Mouse (Mus musculus) midbrain, embryonic 14.5 days (tissue): ENCODE data around the gene Rnf8. TPM values are rescaled to one million over a fixed set of nuclear protein-coding genes. Genes with fewer than 3 reads are reported as not detected.

Experiments
- ATAC-seq: fragments of 200-750 bp; cut with Nextera tagmentation; 2 replicates; pipeline ENCODE4 v1.8.0; 2017; ENCODE audit warnings: moderate number of reproducible peaks, moderate library complexity; ENCODE audit not compliant: low FRiP score, low TSS enrichment
- DNase-seq: peaks from one replicate; pipeline ENCODE4 v3.0.0-alpha.2; 2015
- H3K27ac ChIP-seq: fragments of 300-500 bp; sonication (generic); replicated peaks from 2 replicates; pipeline ENCODE4 v1.5.1; 2014; ENCODE audit warnings: mild to moderate bottlenecking, low read depth, low read length, moderate library complexity
- H3K27me3 ChIP-seq: fragments of 300-500 bp; sonication (generic); 2 replicates; pipeline ENCODE4 v1.6.1; 2014; ENCODE audit warnings: low read length, control low read depth, mixed read lengths; ENCODE audit not compliant: control insufficient read depth, insufficient read depth
- H3K36me3 ChIP-seq: fragments of 300-500 bp; sonication (generic); 2 replicates; pipeline ENCODE4 v1.6.1; 2014; ENCODE audit warnings: low read length, control low read depth; ENCODE audit not compliant: control insufficient read depth, insufficient read depth
- H3K4me1 ChIP-seq: fragments of 300-500 bp; sonication (generic); 2 replicates; pipeline ENCODE4 v1.6.1; 2014; ENCODE audit warnings: mild to moderate bottlenecking, antibody characterized with exemption, low read length, control low read depth; ENCODE audit not compliant: control insufficient read depth, insufficient read depth
- H3K4me2 ChIP-seq: fragments of 300-500 bp; sonication (generic); 2 replicates; pipeline ENCODE4 v1.6.1; 2014; ENCODE audit warnings: mild to moderate bottlenecking, low read length, moderate library complexity
- H3K4me3 ChIP-seq: fragments of 300-500 bp; sonication (generic); replicated peaks from 2 replicates; pipeline ENCODE4 v1.5.1; 2014; ENCODE audit warnings: low read depth, low read length
- H3K9ac ChIP-seq: fragments of 300-500 bp; sonication (generic); replicated peaks from 2 replicates; pipeline ENCODE4 v1.6.1; 2014; ENCODE audit warnings: mild to moderate bottlenecking, low read length, moderate library complexity
- H3K9me3 ChIP-seq: fragments of 300-500 bp; sonication (generic); 2 replicates; pipeline ENCODE4 v1.6.1; 2016; ENCODE audit warnings: low read length, control low read depth, mixed read lengths; ENCODE audit not compliant: control insufficient read depth
- WGBS: fragments of 180-500 bp; shearing (Covaris S2); extraction: QIAGEN DNeasy Blood & Tissue Kit; methylation state at CpG from one replicate; pipeline ENCODE4 v1.1.7; 2014; 5-methylcytosine and 5-hydroxymethylcytosine counted together
- polyA plus RNA-seq: library from polyadenylated mRNA; unstranded; fragments of >200 nt; fragmentation: Nextera tagmentation; extraction: Ambion mirVana; gene quantifications from 2 replicates; pipeline ENCODE4 v1.2.1, GENCODE M21; 2014

The Rnf8 gene
- polyA plus RNA-seq, 1 experiment from 2014 or later, result 86.8 TPM

DNA sequence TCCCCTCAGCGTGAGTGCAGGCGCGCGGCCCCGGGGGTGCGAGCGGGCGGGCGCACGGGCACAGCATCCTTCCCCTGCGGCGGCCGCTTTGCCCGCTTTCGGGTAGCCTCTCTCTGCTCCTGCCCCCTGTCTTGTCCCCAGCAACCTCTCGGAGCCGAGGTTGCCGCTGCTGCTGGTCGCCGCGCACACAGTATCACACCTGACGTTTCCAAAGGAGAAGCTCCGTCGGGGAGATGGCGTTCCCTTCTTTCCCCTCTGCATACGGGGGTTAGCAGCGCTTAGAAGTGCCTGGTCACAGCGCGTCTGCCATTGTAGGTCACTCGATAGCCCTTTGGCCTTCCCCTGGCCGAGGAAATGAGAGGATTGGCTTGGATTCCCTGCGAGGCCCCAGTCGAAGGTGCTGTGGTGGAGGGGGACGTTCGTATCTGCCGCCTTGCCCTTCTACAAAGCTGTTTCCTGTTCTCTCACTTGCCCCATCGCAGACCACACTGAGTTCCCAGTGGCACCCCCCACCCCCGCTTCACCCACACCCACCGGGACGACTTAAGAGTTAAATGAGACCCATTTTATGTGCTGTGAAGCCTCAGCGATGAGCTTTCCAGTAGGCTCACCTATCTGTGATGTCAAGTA is 46.3 kb downstream of the Rnf8 start:
- Histone ChIP-seq H3K9ac (peak overlapping the region; percentile 94), H3K9me3 (no peaks in the 10 kb centered on the region), H3K27me3 (no peaks in the 10 kb centered on the region), H3K36me3 (peaks cover 25% of the 10 kb centered on the region; the same call in 1 of the 2 replicates), H3K4me2 (peak overlapping the region; percentile 83), H3K4me3 (peak overlapping the region; percentile 87), H3K4me1 (0 out of 2 replicates have a peak, but pooled peaks cover 7% of the 10 kb centered on the region), H3K27ac (peak overlapping the region; percentile 93)
- peak; percentile 35 for DNase-seq
- under 1% methylated on average over 40 of the region's 41 CpGs for WGBS
- ATAC-seq, result no peak; the same call in none of the 2 replicates

DNA sequence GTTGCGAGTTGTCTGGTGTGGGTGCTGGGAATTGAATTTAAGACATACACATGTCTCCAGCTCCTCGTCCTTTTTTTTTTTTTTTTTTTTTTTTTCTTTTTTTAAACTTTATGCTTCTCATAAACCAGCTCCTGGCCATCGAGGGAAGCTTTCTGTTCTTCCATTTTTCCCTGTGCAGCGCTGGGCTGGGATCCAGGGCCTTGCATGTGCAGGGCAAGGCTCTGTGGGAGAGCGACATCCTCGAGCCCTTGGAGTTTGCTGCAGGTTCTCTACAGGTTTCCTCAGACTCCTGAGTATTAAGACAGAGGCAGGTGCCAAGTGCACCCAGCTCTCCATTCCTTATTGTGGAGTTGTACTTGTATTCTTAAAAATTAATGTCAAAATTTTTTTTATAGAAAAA is 47.6 kb downstream of the Rnf8 start:
- Histone ChIP-seq H3K27me3 (no peaks in the 10 kb centered on the region), H3K4me1 (0 out of 2 replicates have a peak, but pooled peaks cover 7% of the 10 kb centered on the region), H3K9ac (no peak overlapping the region), H3K9me3 (no peaks in the 10 kb centered on the region), H3K36me3 (peaks cover 31% of the 10 kb centered on the region), H3K4me3 (no peak overlapping the region), H3K4me2 (no peak overlapping the region), H3K27ac (no peak overlapping the region)
- DNase-seq, result no peak
- WGBS, result 90% methylated on average over 6 of the region's 6 CpGs
- no peak for ATAC-seq

DNA sequence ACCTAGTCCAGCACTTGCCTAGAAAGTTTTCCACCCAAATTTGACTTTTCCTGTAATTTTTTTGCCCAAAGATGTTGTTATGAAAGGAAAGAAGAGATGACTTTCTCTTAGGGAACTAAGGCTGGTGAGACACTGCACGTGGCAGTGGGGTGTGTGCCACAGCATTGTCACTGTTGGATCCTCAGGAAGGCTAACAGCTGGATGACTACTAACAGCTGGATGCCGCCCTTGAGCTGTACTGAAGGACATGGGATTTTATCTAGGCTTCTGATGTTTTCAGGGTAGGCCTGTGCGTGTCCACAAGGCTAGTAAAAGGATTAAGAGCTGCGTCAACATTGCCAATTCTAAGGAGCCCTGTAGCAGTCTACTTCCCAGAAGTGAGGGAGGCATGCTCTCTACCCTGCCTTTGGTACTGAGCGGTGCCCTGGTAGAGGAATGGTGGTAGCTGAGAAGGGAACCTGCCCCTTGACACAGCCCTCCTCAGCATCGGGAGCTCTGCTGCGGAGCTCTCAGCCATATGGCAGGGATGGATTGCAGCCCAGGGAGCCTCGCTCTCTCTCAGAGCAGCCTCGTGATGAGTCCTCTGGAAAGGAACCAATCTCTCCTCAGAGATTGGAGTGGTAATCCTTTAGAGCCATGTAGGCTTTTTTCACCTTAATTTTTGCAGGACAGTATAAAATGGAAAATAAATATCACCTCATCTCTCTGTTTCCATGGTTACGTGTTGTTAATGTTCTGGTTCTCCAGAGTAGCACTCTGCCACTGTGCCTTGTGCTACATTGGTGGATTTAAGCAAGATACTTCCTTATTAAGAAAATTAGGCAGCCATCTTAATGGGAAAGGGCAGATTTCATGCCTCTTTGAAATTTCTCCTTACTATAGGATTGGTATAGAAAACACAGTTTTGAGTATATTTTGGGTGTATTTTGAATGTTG is 53.7 kb downstream of the Rnf8 start:
- peak; percentile 57 for DNase-seq
- peak overlapping the region; percentile 73 for H3K27ac ChIP-seq
- WGBS, result 58% methylated on average over 10 of the region's 10 CpGs
- H3K4me2 ChIP-seq, result no peak overlapping the region
- peaks cover 7% of the 10 kb centered on the region; the same call in 1 of the 2 replicates for H3K4me1 ChIP-seq
- H3K27me3 ChIP-seq, result no peaks in the 10 kb centered on the region
- H3K36me3 ChIP-seq, result peaks cover 48% of the 10 kb centered on the region
- H3K9ac ChIP-seq, result peak overlapping the region; percentile 12; the same call in 1 of the 2 replicates
- H3K9me3 ChIP-seq, result no peaks in the 10 kb centered on the region
- no peak overlapping the region for H3K4me3 ChIP-seq
- no peak for ATAC-seq

DNA sequence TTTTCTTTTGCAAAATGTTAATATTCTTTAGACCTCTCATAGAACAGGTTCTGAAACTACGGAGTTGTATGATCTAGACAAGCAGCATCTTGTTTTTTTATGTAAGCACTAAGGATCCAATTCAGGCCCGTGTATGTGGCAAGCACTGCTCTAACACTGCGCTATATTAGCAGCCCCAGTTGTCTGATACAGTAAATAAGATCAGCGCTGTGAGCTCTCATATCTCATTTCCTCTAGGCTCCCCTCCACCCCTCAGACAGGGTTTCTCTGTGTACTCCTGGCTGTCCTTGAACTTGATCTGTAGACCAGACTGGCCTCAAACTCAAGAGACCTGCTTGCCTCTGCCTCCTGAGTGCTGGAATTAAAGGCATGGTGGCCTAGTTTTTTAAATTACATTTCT is 54.4 kb downstream of the Rnf8 start:
- no peak for DNase-seq
- ATAC-seq, result no peak
- Histone ChIP-seq H3K36me3 (peaks cover 52% of the 10 kb centered on the region), H3K27me3 (no peaks in the 10 kb centered on the region), H3K27ac (0 out of 2 replicates have a peak overlapping the region, but pooled peaks have one; percentile 41), H3K4me3 (no peak overlapping the region), H3K9me3 (no peaks in the 10 kb centered on the region), H3K9ac (no peak overlapping the region), H3K4me2 (no peak overlapping the region), H3K4me1 (peaks cover 7% of the 10 kb centered on the region; the same call in 1 of the 2 replicates)
- 93% methylated on average over 4 of the region's 4 CpGs for WGBS

DNA sequence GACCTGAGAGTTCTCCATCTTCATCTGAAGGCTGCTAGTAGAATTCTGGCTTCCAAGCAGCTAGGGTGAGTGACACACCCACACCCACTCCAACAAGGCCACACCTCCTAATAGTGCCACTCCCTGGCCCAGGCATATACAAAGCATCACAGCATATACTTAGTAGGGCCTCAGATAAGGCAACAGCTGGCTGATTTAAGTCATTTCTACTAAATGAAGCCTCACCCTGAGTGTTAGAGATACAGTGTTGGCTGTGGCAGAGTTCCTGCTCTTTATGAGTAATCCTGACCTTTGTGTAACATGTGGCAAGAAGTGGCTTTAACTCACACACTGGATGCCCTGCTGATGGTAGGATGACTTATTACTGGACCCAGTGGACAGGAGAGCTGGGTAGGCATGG is 55.3 kb downstream of the Rnf8 start:
- H3K36me3 ChIP-seq, result peaks cover 51% of the 10 kb centered on the region
- H3K4me1 ChIP-seq, result peaks cover 7% of the 10 kb centered on the region; the same call in 1 of the 2 replicates
- DNase-seq (no peak), ATAC-seq (no peak)
- no peaks in the 10 kb centered on the region for H3K9me3 ChIP-seq
- no peak overlapping the region for H3K4me3 ChIP-seq
- H3K27ac ChIP-seq, result no peak overlapping the region
- H3K4me2 ChIP-seq, result no peak overlapping the region
- no peaks in the 10 kb centered on the region for H3K27me3 ChIP-seq
- H3K9ac ChIP-seq, result no peak overlapping the region

DNA sequence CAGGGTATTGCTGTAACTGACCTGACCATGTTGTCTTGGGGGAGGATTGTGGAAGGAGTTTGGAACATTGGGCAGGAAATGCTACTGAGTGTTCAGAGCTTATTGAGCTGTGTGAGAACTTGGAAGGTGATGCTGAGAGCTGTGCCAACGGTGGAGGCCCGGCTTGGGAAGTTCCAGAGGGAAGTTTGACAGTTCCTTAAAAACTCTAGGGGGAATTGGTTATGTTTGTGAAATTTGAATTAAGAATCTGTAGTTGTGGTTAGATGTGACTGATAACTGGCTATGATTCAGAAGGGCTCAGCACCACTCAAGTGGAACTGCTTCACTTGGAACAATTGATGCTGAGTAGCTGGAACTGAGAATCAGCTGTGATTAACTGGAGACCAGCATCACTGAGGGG is 56.4 kb downstream of the Rnf8 start:
- WGBS, result 95% methylated on average over 2 of the region's 2 CpGs
- no peaks in the 10 kb centered on the region for H3K9me3 ChIP-seq
- DNase-seq (no peak), ATAC-seq (no peak)
- H3K4me2 ChIP-seq, result no peak overlapping the region
- H3K27ac ChIP-seq, result no peak overlapping the region
- no peak overlapping the region for H3K9ac ChIP-seq
- H3K27me3 ChIP-seq, result no peaks in the 10 kb centered on the region
- peaks cover 7% of the 10 kb centered on the region; the same call in 1 of the 2 replicates for H3K4me1 ChIP-seq
- H3K4me3 ChIP-seq, result no peak overlapping the region
- H3K36me3 ChIP-seq, result peaks cover 52% of the 10 kb centered on the region

DNA sequence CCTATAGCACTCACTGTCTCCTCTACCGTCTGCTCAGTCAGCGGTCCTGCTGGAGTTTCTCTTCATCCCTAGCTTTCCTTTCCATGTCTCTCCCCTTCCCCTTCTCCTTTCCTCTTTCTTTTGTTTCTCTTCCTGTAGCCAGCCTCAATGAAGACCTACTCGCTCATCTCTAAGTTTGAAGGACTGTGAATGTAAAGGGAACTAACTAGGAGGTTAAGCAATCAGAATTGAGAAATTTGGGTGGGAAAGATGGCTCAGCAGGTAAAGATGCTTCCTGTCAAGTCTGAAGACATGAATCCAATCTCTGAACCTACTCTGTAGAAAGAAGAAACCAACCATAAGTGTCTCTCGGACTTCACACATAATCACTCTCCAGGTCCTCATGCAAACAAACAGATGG is 58.7 kb downstream of the Rnf8 start:
- Histone ChIP-seq H3K9ac (no peak overlapping the region), H3K9me3 (no peaks in the 10 kb centered on the region), H3K36me3 (peaks cover 64% of the 10 kb centered on the region), H3K27ac (no peak overlapping the region), H3K4me1 (peaks cover 4% of the 10 kb centered on the region; the same call in 1 of the 2 replicates), H3K27me3 (no peaks in the 10 kb centered on the region), H3K4me3 (no peak overlapping the region), H3K4me2 (no peak overlapping the region)
- ATAC-seq, result no peak
- no peak for DNase-seq
- 95% methylated on average over 4 of the region's 4 CpGs for WGBS

DNA sequence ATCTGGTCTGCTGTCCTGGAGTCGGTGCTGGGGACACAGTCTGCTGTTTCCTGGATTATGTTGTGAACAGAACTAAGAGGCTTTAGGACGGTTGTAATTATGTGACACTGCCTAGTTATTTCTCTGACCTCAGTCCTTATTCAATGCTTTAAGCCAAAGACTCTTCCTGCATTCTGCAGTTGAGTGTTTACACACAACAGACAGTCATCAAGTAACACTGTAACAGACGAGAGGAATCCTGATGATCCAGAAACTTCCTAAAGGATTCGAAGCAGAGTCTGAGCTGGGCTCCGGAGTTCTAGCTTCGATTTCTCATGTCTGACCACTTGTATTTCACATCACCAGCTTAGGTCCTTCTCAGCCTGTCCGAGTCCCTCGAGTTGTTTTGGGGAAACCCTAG is 63.9 kb downstream of the Rnf8 start:
- 87% methylated on average over 8 of the region's 8 CpGs for WGBS
- ATAC-seq (no peak), DNase-seq (no peak)
- Histone ChIP-seq H3K9ac (no peak overlapping the region), H3K36me3 (peaks cover 94% of the 10 kb centered on the region), H3K9me3 (no peaks in the 10 kb centered on the region), H3K4me1 (no peaks in the 10 kb centered on the region), H3K27ac (no peak overlapping the region), H3K27me3 (no peaks in the 10 kb centered on the region), H3K4me3 (no peak overlapping the region), H3K4me2 (no peak overlapping the region)
